Mouse (Mus musculus) midbrain, postnatal 0 days (tissue): ENCODE results near the gene Gm21962. TPM values are rescaled to one million over a fixed set of nuclear protein-coding genes. Genes with fewer than 3 reads are reported as not detected.

Experiments
- ATAC-seq: fragments of 200-750 bp; cut with Nextera tagmentation; 2 replicates; pipeline ENCODE4 v1.8.0; 2017; ENCODE audit warnings: moderate number of reproducible peaks, mild to moderate bottlenecking, moderate TSS enrichment, moderate library complexity; ENCODE audit not compliant: low FRiP score
- DNase-seq: peaks from one replicate; pipeline ENCODE4 v3.0.0-alpha.2; 2015; ENCODE audit warnings: low spot score
- H3K27ac ChIP-seq: fragments of 300-500 bp; sonication (generic); 2 replicates; pipeline ENCODE4 v1.5.1; 2014; ENCODE audit warnings: low read depth, mild to moderate bottlenecking, low read length, mixed read lengths
- H3K27me3 ChIP-seq: fragments of 300-500 bp; sonication (generic); 2 replicates; pipeline ENCODE4 v1.6.1; 2014; ENCODE audit warnings: low read length, control low read depth, mixed read lengths; ENCODE audit not compliant: insufficient read depth
- H3K36me3 ChIP-seq: fragments of 300-500 bp; sonication (generic); 2 replicates; pipeline ENCODE4 v1.6.1; 2014; ENCODE audit warnings: low read length, control low read depth, mixed read lengths; ENCODE audit not compliant: insufficient read depth
- H3K4me1 ChIP-seq: fragments of 300-500 bp; sonication (generic); 2 replicates; pipeline ENCODE4 v1.6.1; 2014; ENCODE audit warnings: mild to moderate bottlenecking, control low read depth, antibody characterized with exemption, low read length, mixed read lengths; ENCODE audit not compliant: insufficient read depth
- H3K4me2 ChIP-seq: fragments of 300-500 bp; sonication (generic); 2 replicates; pipeline ENCODE4 v1.6.1; 2014; ENCODE audit warnings: low read depth, mild to moderate bottlenecking, low read length, mixed read lengths; ENCODE audit not compliant: poor library complexity, severe bottlenecking
- H3K4me3 ChIP-seq: fragments of 300-500 bp; sonication (generic); 2 replicates; pipeline ENCODE4 v1.5.1; 2014; ENCODE audit warnings: low read depth, mild to moderate bottlenecking, low read length, moderate library complexity
- H3K9ac ChIP-seq: fragments of 300-500 bp; sonication (generic); replicated peaks from 2 replicates; pipeline ENCODE4 v1.6.1; 2014; ENCODE audit warnings: mild to moderate bottlenecking, low read length, moderate library complexity, mixed read lengths; ENCODE audit not compliant: poor library complexity, severe bottlenecking
- H3K9me3 ChIP-seq: fragments of 300-500 bp; sonication (generic); 2 replicates; pipeline ENCODE4 v1.6.1; 2016; ENCODE audit warnings: low read length, control low read depth
- CTCF ChIP-seq: IDR thresholded peaks from 2 replicates; pipeline ENCODE4 v1.5.1; 2016; ENCODE audit warnings: antibody characterized with exemption, mild to moderate bottlenecking
- WGBS: fragments of 180-500 bp; shearing (Covaris S2); extraction: QIAGEN DNeasy Blood & Tissue Kit; methylation state at CpG from one replicate; pipeline ENCODE4 v1.1.7; 2014; 5-methylcytosine and 5-hydroxymethylcytosine counted together
- microRNA-seq: library from miRNA; unstranded; fragments of <30 nt; microRNA quantifications from one replicate; pipeline ENCODE4, GENCODE M21; 2016; ENCODE audit warnings: borderline number of aligned reads
- polyA plus RNA-seq: library from polyadenylated mRNA; unstranded; fragments of >200 nt; fragmentation: Nextera tagmentation; extraction: Ambion mirVana; gene quantifications from 2 replicates; pipeline ENCODE4 v1.2.1, GENCODE M21; 2015
- total RNA-seq: library from RNA; depleted of rRNA; stranded (reverse); fragments of >200 nt; gene quantifications from 2 replicates; pipeline ENCODE4 v1.2.3, GENCODE M21; 2014; rRNA removed

The Gm21962 gene
- total and polyA plus RNA-seq, 2 experiments from 2014 or later, result not detected

DNA sequence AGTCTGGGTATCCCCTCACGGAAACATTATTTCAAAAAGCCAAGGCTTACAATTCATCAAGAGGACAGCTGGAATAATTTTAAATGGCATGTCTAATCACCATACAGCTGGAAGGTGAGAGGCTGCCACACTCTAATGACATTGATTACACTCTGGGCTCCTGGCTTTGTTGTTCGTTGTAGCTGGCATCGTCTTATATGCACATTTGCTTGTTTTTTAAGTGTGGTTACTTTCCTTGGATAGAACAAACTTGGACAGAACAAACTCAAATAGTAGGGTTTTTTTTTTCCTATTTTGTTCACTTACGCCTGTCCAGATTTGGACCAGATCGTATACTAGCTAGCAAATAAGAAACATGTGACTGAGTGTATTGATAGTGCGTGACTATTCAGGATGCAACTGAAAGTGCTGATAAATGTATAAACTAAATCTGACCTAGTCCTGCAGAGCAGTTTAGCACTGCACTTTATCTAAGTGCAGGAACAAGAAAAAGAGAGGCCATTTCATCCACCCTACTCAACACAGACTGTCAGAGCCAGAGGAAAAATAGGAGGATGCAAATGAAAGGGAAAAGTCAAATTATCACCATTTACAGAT is 12.6 kb downstream of the Gm21962 start:
- Histone ChIP-seq H3K27me3 (no peaks in the 10 kb centered on the region), H3K27ac (peak overlapping the region; percentile 60), H3K4me2 (peak overlapping the region; percentile 21; the same call in 1 of the 2 replicates), H3K36me3 (no peaks in the 10 kb centered on the region), H3K9ac (no peak overlapping the region), H3K4me1 (peaks cover 5% of the 10 kb centered on the region; the same call in 1 of the 2 replicates), H3K9me3 (no peaks in the 10 kb centered on the region), H3K4me3 (no peak overlapping the region)
- peak; percentile 11; the same call in 1 of the 2 replicates for ATAC-seq
- WGBS, result 15% methylated on average over 6 of the region's 6 CpGs
- TF ChIP-seq CTCF, result no peak
- no peak for DNase-seq

GRCm38 (mm10) chr3:137686932-137687331 is 15.6 kb downstream of the Gm21962 start:
- WGBS, result 95% methylated on average over 2 of the region's 2 CpGs
- H3K4me1 ChIP-seq, result peaks cover 5% of the 10 kb centered on the region; the same call in 1 of the 2 replicates
- DNase-seq (no peak), ATAC-seq (no peak)
- H3K9me3 ChIP-seq, result no peaks in the 10 kb centered on the region
- H3K27ac ChIP-seq, result no peak overlapping the region
- H3K4me2 ChIP-seq, result no peak overlapping the region
- no peak overlapping the region for H3K9ac ChIP-seq
- no peaks in the 10 kb centered on the region for H3K27me3 ChIP-seq
- H3K4me3 ChIP-seq, result no peak overlapping the region
- TF ChIP-seq CTCF, result no peak
- no peaks in the 10 kb centered on the region for H3K36me3 ChIP-seq

- no peaks in the 10 kb centered on the region for H3K27me3 ChIP-seq
- H3K9me3 ChIP-seq, result no peaks in the 10 kb centered on the region
- H3K4me1 ChIP-seq, result no peaks in the 10 kb centered on the region
- no peak overlapping the region for H3K4me3 ChIP-seq
- no peaks in the 10 kb centered on the region for H3K36me3 ChIP-seq
- no peak for ATAC-seq
- no peak overlapping the region for H3K27ac ChIP-seq
- no peak for DNase-seq
- no peak overlapping the region for H3K9ac ChIP-seq
- no peak for TF ChIP-seq CTCF
- no peak overlapping the region for H3K4me2 ChIP-seq
Measured at GRCm38 (mm10) chr3:137691503-137691902, 20.2 kb downstream of the Gm21962 start.

- no peak overlapping the region for H3K9ac ChIP-seq
- H3K4me2 ChIP-seq, result no peak overlapping the region
- no peaks in the 10 kb centered on the region for H3K9me3 ChIP-seq
- WGBS, result 77% methylated on average over 2 of the region's 2 CpGs
- no peak for TF ChIP-seq CTCF
- no peaks in the 10 kb centered on the region for H3K36me3 ChIP-seq
- no peak overlapping the region for H3K4me3 ChIP-seq
- H3K27me3 ChIP-seq, result no peaks in the 10 kb centered on the region
- no peak overlapping the region for H3K27ac ChIP-seq
- H3K4me1 ChIP-seq, result no peaks in the 10 kb centered on the region
- ATAC-seq (no peak), DNase-seq (no peak)
Measured at GRCm38 (mm10) chr3:137715946-137716345, 44.6 kb downstream of the Gm21962 start.

DNA sequence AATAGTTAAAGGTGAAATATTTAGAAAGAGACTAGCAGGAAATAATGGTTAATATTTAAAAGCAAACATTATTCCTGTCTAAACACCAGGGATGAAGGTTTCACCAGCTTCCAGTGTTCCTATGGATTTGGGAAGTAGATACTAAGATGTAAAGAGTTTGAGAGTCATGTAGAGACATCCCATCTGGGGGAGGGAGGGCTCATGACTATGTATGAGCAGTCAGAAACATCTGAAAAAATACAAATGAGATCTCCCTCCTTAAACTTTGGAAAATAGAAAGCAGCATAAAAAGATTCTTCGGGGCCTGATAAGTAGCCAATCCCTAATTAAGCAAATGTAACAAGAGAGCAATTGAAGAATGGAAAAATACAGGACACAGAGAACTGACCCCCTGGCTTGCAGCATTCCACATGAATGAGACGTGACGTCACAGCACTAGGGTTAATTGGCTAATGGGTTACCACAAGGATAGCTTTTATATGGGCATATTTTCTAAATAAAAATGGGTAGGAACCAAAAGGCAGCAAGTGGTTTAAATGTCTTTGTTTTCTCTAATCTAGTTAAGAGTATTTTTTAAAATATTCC is 45.3 kb downstream of the Gm21962 start:
- H3K27me3 ChIP-seq, result no peaks in the 10 kb centered on the region
- H3K4me3 ChIP-seq, result no peak overlapping the region
- no peak for TF ChIP-seq CTCF
- ATAC-seq, result no peak
- no peak overlapping the region for H3K9ac ChIP-seq
- H3K4me1 ChIP-seq, result no peaks in the 10 kb centered on the region
- H3K27ac ChIP-seq, result no peak overlapping the region
- H3K9me3 ChIP-seq, result no peaks in the 10 kb centered on the region
- no peak for DNase-seq
- H3K36me3 ChIP-seq, result no peaks in the 10 kb centered on the region
- WGBS, result 47% methylated on average over 3 of the region's 3 CpGs
- no peak overlapping the region for H3K4me2 ChIP-seq

Small RNA genes lying within 50 kb of the gene (microRNA-seq; reads per million reads assigned to microRNA genes)
- not detected for gene Gm22468

Other genes starting within 250 kb of the Gm21962 start
- 1.3 and 3.5 TPM in 2 replicates for gene Ddit4l, start 49.9 kb upstream of the Gm21962 start, total RNA-seq
- gene Ddit4l, start 49.9 kb upstream of the Gm21962 start, polyA plus RNA-seq, result 3.8 and 4.0 TPM in 2 replicates
- gene H2afz, start 193.0 kb downstream of the Gm21962 start, total RNA-seq, result 327 and 404 TPM in 2 replicates
- gene H2afz, start 193.0 kb downstream of the Gm21962 start, polyA plus RNA-seq, result 573 and 609 TPM in 2 replicates
- 23.1 and 24.3 TPM in 2 replicates for gene Dnajb14, start 196.2 kb downstream of the Gm21962 start, total RNA-seq
- 16.9 and 17.2 TPM in 2 replicates for gene Dnajb14, start 196.2 kb downstream of the Gm21962 start, polyA plus RNA-seq
- 87.1 and 97.7 TPM in 2 replicates for gene Lamtor3, start 247.0 kb downstream of the Gm21962 start, total RNA-seq
- 113 and 122 TPM in 2 replicates for gene Lamtor3, start 247.0 kb downstream of the Gm21962 start, polyA plus RNA-seq